Mouse (Mus musculus) liver, embryonic 16.5 days (tissue): ENCODE measurements around the gene Nr3c2. TPM values are rescaled to one million over a fixed set of nuclear protein-coding genes. Genes with fewer than 3 reads are reported as not detected.

Source experiments
- ATAC-seq: fragments of 200-750 bp; cut with Nextera tagmentation; 2 replicates; pipeline ENCODE4 v1.8.0; 2017; ENCODE audit warnings: low read depth, mild to moderate bottlenecking, moderate number of reproducible peaks, moderate library complexity
- H3K27ac ChIP-seq: fragments of 300-500 bp; sonication (generic); 2 replicates; pipeline ENCODE4 v1.5.1; 2014; ENCODE audit warnings: mild to moderate bottlenecking, low read length
- H3K27me3 ChIP-seq: fragments of 300-500 bp; sonication (generic); 2 replicates; pipeline ENCODE4 v1.6.1; 2014; ENCODE audit warnings: low read depth, low read length, mixed read lengths; ENCODE audit not compliant: control insufficient read depth, insufficient read depth
- H3K36me3 ChIP-seq: fragments of 300-500 bp; sonication (generic); 2 replicates; pipeline ENCODE4 v1.6.1; 2014; ENCODE audit warnings: mild to moderate bottlenecking; ENCODE audit not compliant: control insufficient read depth, insufficient read depth
- H3K4me1 ChIP-seq: fragments of 300-500 bp; sonication (generic); 2 replicates; pipeline ENCODE4 v1.6.1; 2014; ENCODE audit warnings: low read depth, low read length, mixed read lengths; ENCODE audit not compliant: control insufficient read depth
- H3K4me2 ChIP-seq: fragments of 300-500 bp; sonication (generic); 2 replicates; pipeline ENCODE4 v1.6.1; 2014; ENCODE audit warnings: low read depth, low read length, mixed read lengths
- H3K4me3 ChIP-seq: fragments of 300-500 bp; sonication (generic); 2 replicates; pipeline ENCODE4 v1.5.1; 2014; ENCODE audit warnings: low read depth, mild to moderate bottlenecking, low read length
- H3K9ac ChIP-seq: fragments of 300-500 bp; sonication (generic); 2 replicates; pipeline ENCODE4 v1.6.1; 2014; ENCODE audit warnings: low read depth, low read length
- H3K9me3 ChIP-seq: fragments of 300-500 bp; sonication (generic); replicated peaks from 2 replicates; pipeline ENCODE4 v1.6.1; 2016; ENCODE audit warnings: low read length; ENCODE audit not compliant: control insufficient read depth
- WGBS: fragments of 180-500 bp; shearing (Covaris S2); extraction: QIAGEN DNeasy Blood & Tissue Kit; methylation state at CpG from one replicate; pipeline ENCODE4 v1.1.7; 2014; ENCODE audit not compliant: insufficient replicate concordance; 5-methylcytosine and 5-hydroxymethylcytosine counted together
- polyA plus RNA-seq: library from polyadenylated mRNA; unstranded; fragments of >200 nt; fragmentation: Nextera tagmentation; extraction: Ambion mirVana; gene quantifications from 2 replicates; pipeline ENCODE4 v1.2.1, GENCODE M21; 2015

Nr3c2 gene
- polyA plus RNA-seq, 1 experiment from 2014 or later = 2.1 TPM

GRCm38 (mm10) chr8:76928808-76929207 is 29.6 kb downstream of the Nr3c2 start:
- no peak overlapping the region for H3K4me2 ChIP-seq
- no peaks in the 10 kb centered on the region for H3K36me3 ChIP-seq
- H3K27me3 ChIP-seq = no peaks in the 10 kb centered on the region
- no peak overlapping the region for H3K9ac ChIP-seq
- WGBS = 62% methylated on average over 5 of the region's 5 CpGs
- no peak for ATAC-seq
- no peak overlapping the region for H3K27ac ChIP-seq
- no peaks in the 10 kb centered on the region for H3K4me1 ChIP-seq
- H3K4me3 ChIP-seq = no peak overlapping the region
- no peaks in the 10 kb centered on the region for H3K9me3 ChIP-seq

GRCm38 (mm10) chr8:76965046-76965445 is 65.8 kb downstream of the Nr3c2 start:
- Histone ChIP-seq H3K4me3 (no peak overlapping the region), H3K36me3 (no peaks in the 10 kb centered on the region), H3K4me1 (no peaks in the 10 kb centered on the region), H3K27me3 (no peaks in the 10 kb centered on the region), H3K9ac (no peak overlapping the region), H3K4me2 (no peak overlapping the region), H3K27ac (no peak overlapping the region), H3K9me3 (no peaks in the 10 kb centered on the region)
- 68% methylated on average over 3 of the region's 3 CpGs for WGBS
- ATAC-seq = no peak

GRCm38 (mm10) chr8:76971187-76971586 is 71.9 kb downstream of the Nr3c2 start:
- Histone ChIP-seq H3K9ac (no peak overlapping the region), H3K9me3 (no peaks in the 10 kb centered on the region), H3K27ac (no peak overlapping the region), H3K4me2 (no peak overlapping the region), H3K27me3 (no peaks in the 10 kb centered on the region), H3K4me1 (no peaks in the 10 kb centered on the region), H3K4me3 (no peak overlapping the region), H3K36me3 (no peaks in the 10 kb centered on the region)
- no peak for ATAC-seq
- WGBS = 56% methylated on average over 4 of the region's 4 CpGs

GRCm38 (mm10) chr8:76971761-76972404 is 72.6 kb downstream of the Nr3c2 start:
- H3K27me3 ChIP-seq = no peaks in the 10 kb centered on the region
- H3K4me3 ChIP-seq = no peak overlapping the region
- H3K4me1 ChIP-seq = no peaks in the 10 kb centered on the region
- H3K9ac ChIP-seq = no peak overlapping the region
- H3K36me3 ChIP-seq = no peaks in the 10 kb centered on the region
- no peak for ATAC-seq
- no peaks in the 10 kb centered on the region for H3K9me3 ChIP-seq
- no peak overlapping the region for H3K4me2 ChIP-seq
- no peak overlapping the region for H3K27ac ChIP-seq
- 63% methylated on average over 9 of the region's 9 CpGs for WGBS

GRCm38 (mm10) chr8:76972947-76973552 is 73.8 kb downstream of the Nr3c2 start:
- H3K9ac ChIP-seq = no peak overlapping the region
- no peaks in the 10 kb centered on the region for H3K27me3 ChIP-seq
- no peak overlapping the region for H3K4me2 ChIP-seq
- 45% methylated on average over 8 of the region's 8 CpGs for WGBS
- ATAC-seq = no peak
- no peaks in the 10 kb centered on the region for H3K4me1 ChIP-seq
- no peak overlapping the region for H3K27ac ChIP-seq
- H3K36me3 ChIP-seq = no peaks in the 10 kb centered on the region
- H3K9me3 ChIP-seq = no peaks in the 10 kb centered on the region
- H3K4me3 ChIP-seq = no peak overlapping the region

GRCm38 (mm10) chr8:76977907-76978306 is 78.7 kb downstream of the Nr3c2 start:
- Histone ChIP-seq H3K4me3 (no peak overlapping the region), H3K27me3 (no peaks in the 10 kb centered on the region), H3K4me2 (no peak overlapping the region), H3K4me1 (no peaks in the 10 kb centered on the region), H3K36me3 (no peaks in the 10 kb centered on the region), H3K9me3 (no peaks in the 10 kb centered on the region), H3K27ac (no peak overlapping the region), H3K9ac (no peak overlapping the region)
- 65% methylated on average over 4 of the region's 4 CpGs for WGBS
- no peak for ATAC-seq

- no peaks in the 10 kb centered on the region for H3K9me3 ChIP-seq
- H3K9ac ChIP-seq = no peak overlapping the region
- no peak for ATAC-seq
- no peak overlapping the region for H3K4me3 ChIP-seq
- H3K4me2 ChIP-seq = no peak overlapping the region
- H3K4me1 ChIP-seq = no peaks in the 10 kb centered on the region
- H3K27ac ChIP-seq = no peak overlapping the region
- H3K36me3 ChIP-seq = no peaks in the 10 kb centered on the region
- no peaks in the 10 kb centered on the region for H3K27me3 ChIP-seq
Observed at GRCm38 (mm10) chr8:76984082-76984481, 84.8 kb downstream of the Nr3c2 start.

GRCm38 (mm10) chr8:76984851-76985250 is 85.6 kb downstream of the Nr3c2 start:
- Histone ChIP-seq H3K36me3 (no peaks in the 10 kb centered on the region), H3K9me3 (no peaks in the 10 kb centered on the region), H3K27me3 (no peaks in the 10 kb centered on the region), H3K27ac (no peak overlapping the region), H3K9ac (no peak overlapping the region), H3K4me2 (no peak overlapping the region), H3K4me3 (no peak overlapping the region), H3K4me1 (no peaks in the 10 kb centered on the region)
- WGBS = 61% methylated on average over 5 of the region's 5 CpGs
- no peak for ATAC-seq

- no peak overlapping the region for H3K4me3 ChIP-seq
- H3K9ac ChIP-seq = no peak overlapping the region
- ATAC-seq = no peak
- no peaks in the 10 kb centered on the region for H3K9me3 ChIP-seq
- no peaks in the 10 kb centered on the region for H3K4me1 ChIP-seq
- WGBS = 63% methylated on average over 3 of the region's 3 CpGs
- H3K4me2 ChIP-seq = no peak overlapping the region
- no peaks in the 10 kb centered on the region for H3K36me3 ChIP-seq
- no peaks in the 10 kb centered on the region for H3K27me3 ChIP-seq
- no peak overlapping the region for H3K27ac ChIP-seq
Observed at GRCm38 (mm10) chr8:76987876-76988275, 88.6 kb downstream of the Nr3c2 start.
